Mouse (Mus musculus) kidney, embryonic 14.5 days (tissue): ENCODE measurements around the gene Arsb. TPM values are rescaled to one million over a fixed set of nuclear protein-coding genes. Genes with fewer than 3 reads are reported as not detected.

Experiments
- ATAC-seq: fragments of 200-750 bp; cut with Nextera tagmentation; 2 replicates; pipeline ENCODE4 v1.8.0; 2017; ENCODE audit warnings: moderate number of reproducible peaks, mild to moderate bottlenecking, moderate TSS enrichment, moderate library complexity; ENCODE audit not compliant: low FRiP score, low TSS enrichment
- H3K27ac ChIP-seq: fragments of 300-500 bp; sonication (generic); 2 replicates; pipeline ENCODE4 v1.5.1; 2014; ENCODE audit warnings: low read depth, mild to moderate bottlenecking, low read length, moderate library complexity, mixed read lengths
- H3K27me3 ChIP-seq: fragments of 300-500 bp; sonication (generic); 2 replicates; pipeline ENCODE4 v1.6.1; 2014; ENCODE audit warnings: mild to moderate bottlenecking, low read length; ENCODE audit not compliant: control insufficient read depth, insufficient read depth
- H3K36me3 ChIP-seq: fragments of 300-500 bp; sonication (generic); 2 replicates; pipeline ENCODE4 v1.6.1; 2014; ENCODE audit warnings: low read length, mixed read lengths; ENCODE audit not compliant: control insufficient read depth, insufficient read depth
- H3K4me1 ChIP-seq: fragments of 300-500 bp; sonication (generic); 2 replicates; pipeline ENCODE4 v1.6.1; 2014; ENCODE audit warnings: low read length, mixed read lengths; ENCODE audit not compliant: control insufficient read depth, insufficient read depth
- H3K4me2 ChIP-seq: fragments of 300-500 bp; sonication (generic); replicated peaks from 2 replicates; pipeline ENCODE4 v1.6.1; 2014; ENCODE audit warnings: low read depth, mild to moderate bottlenecking, low read length
- H3K4me3 ChIP-seq: fragments of 300-500 bp; sonication (generic); 2 replicates; pipeline ENCODE4 v1.5.1; 2014; ENCODE audit warnings: mild to moderate bottlenecking, low read length
- H3K9ac ChIP-seq: fragments of 300-500 bp; sonication (generic); 2 replicates; pipeline ENCODE4 v1.6.1; 2014; ENCODE audit warnings: low read depth, mild to moderate bottlenecking, low read length, moderate library complexity
- H3K9me3 ChIP-seq: fragments of 300-500 bp; sonication (generic); 2 replicates; pipeline ENCODE4 v1.6.1; 2016; ENCODE audit warnings: low read length; ENCODE audit not compliant: control insufficient read depth
- WGBS: fragments of 180-500 bp; shearing (Covaris S2); extraction: QIAGEN DNeasy Blood & Tissue Kit; methylation state at CpG from one replicate; pipeline ENCODE4 v1.1.7; 2014; 5-methylcytosine and 5-hydroxymethylcytosine counted together
- polyA plus RNA-seq: library from polyadenylated mRNA; unstranded; fragments of >200 nt; fragmentation: Nextera tagmentation; extraction: Ambion mirVana; gene quantifications from 2 replicates; pipeline ENCODE4 v1.2.1, GENCODE M21; 2014

The Arsb gene
- polyA plus RNA-seq, 1 experiment from 2014 or later, result 17.7 TPM

DNA sequence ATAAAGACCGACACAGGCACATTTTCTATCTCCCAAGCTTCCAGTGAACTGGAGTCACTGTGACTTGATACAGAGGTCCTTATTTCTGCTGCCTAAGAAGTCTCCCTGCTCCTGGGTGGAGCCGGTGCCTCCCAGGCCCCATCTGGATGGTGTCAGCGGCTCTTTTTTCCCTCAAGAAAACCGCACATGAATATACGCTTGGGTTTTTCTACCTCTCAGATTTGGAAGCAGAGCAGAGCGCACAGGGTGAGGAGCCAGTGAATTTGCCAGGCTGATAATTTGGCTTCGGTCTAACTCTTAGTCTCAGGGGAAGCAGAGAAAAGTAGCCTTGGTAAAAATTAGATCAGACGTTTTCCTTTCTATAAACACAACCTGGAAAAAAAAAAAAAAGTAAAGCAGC is 186.5 kb downstream of the Arsb start:
- no peak for ATAC-seq
- Histone ChIP-seq H3K4me1 (no peaks in the 10 kb centered on the region), H3K4me3 (no peak overlapping the region), H3K9ac (no peak overlapping the region), H3K36me3 (no peaks in the 10 kb centered on the region), H3K9me3 (no peaks in the 10 kb centered on the region), H3K4me2 (no peak overlapping the region), H3K27ac (no peak overlapping the region), H3K27me3 (no peaks in the 10 kb centered on the region)
- 85% methylated on average over 8 of the region's 8 CpGs for WGBS

DNA sequence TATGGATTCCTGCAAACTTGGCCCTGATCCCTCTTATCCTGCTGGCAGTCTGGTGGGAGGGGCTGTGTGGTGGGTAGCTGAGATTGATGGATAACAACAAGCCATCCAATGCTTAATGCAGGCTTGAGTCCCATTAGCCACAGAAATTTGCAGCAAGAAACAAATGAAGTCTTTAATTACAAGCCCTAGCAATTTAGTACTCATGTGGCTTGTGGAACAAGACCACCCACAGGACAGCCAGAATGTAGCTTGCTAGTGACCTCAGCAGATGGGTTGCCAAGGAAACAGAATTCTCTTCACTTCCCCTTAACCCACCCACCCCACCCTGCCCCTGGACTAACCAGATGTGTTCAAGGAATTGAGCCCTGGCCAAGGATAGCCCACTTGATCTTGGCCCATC is 194.8 kb downstream of the Arsb start:
- Histone ChIP-seq H3K27me3 (no peaks in the 10 kb centered on the region), H3K4me3 (no peak overlapping the region), H3K4me1 (no peaks in the 10 kb centered on the region), H3K4me2 (no peak overlapping the region), H3K36me3 (no peaks in the 10 kb centered on the region), H3K27ac (no peak overlapping the region), H3K9me3 (no peaks in the 10 kb centered on the region), H3K9ac (no peak overlapping the region)
- no peak for ATAC-seq

DNA sequence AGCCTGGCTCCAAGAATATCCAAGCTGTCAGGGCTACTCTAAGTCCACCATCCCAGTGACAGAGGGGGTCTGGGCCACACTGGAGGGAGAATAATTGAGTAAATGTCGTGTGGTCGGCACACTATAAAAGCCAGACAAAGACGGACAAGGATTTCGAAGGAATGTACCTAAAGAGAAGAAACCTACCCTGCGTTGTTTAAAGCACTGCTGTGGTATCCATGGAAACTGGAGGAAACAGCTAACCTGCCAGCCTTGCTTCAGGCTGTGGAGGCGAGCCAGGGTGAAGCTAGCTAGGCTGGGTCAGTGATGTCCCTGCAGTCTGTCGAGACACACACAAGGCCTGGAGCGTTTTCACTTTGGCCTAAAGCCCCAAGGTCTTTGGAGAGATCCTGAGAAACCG is 195.7 kb downstream of the Arsb start:
- Histone ChIP-seq H3K27me3 (no peaks in the 10 kb centered on the region), H3K4me2 (no peak overlapping the region), H3K4me3 (no peak overlapping the region), H3K9ac (no peak overlapping the region), H3K4me1 (no peaks in the 10 kb centered on the region), H3K9me3 (no peaks in the 10 kb centered on the region), H3K36me3 (no peaks in the 10 kb centered on the region), H3K27ac (no peak overlapping the region)
- WGBS, result 65% methylated on average over 9 of the region's 9 CpGs
- no peak for ATAC-seq

DNA sequence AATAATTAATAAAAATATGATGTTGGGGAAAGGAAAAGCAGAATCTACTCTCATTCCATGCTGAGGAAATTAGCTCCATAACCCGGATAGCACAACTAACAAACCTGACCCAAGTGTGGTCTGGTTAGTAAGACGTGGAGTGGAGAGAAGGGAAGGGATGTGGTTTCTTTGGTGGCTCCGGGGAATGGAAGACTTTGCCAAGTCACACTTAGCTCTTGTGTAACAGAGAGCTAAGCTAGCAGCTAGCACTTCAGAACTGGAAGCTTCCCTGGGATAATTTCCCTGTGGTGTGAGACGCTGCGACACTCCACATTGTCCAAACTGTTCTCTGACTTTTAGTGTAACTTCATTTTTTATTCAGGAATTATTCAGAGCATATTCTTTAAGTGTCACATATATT is 198.7 kb downstream of the Arsb start:
- Histone ChIP-seq H3K4me3 (no peak overlapping the region), H3K9me3 (no peaks in the 10 kb centered on the region)
- 93% methylated on average over 5 of the region's 5 CpGs for WGBS

DNA sequence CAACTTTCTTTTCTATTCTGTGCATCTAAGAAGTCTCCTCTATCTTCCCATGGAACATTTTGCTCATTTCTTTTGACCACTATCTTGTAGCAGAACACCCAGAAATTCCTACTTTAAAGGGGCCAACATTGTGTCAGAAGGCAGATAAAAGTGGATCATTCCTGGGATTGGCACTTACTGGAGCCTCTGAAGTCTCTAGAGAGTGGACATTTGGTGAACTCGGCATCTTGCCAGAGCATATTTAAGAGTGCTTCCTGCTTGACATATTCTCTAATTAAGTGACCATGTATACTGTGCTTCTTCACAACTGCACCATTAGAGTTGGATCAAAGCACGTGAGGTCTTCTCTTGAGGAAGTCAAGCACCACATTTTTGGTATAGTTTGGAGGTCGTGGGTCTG is 201.0 kb downstream of the Arsb start:
- Histone ChIP-seq H3K4me1 (no peaks in the 10 kb centered on the region), H3K9ac (no peak overlapping the region), H3K27me3 (no peaks in the 10 kb centered on the region), H3K36me3 (no peaks in the 10 kb centered on the region), H3K4me2 (no peak overlapping the region), H3K9me3 (no peaks in the 10 kb centered on the region), H3K4me3 (no peak overlapping the region), H3K27ac (no peak overlapping the region)
- 88% methylated on average over 3 of the region's 3 CpGs for WGBS
- ATAC-seq, result no peak

More for the DNA sequence above, 198.7 kb downstream of the Arsb start:
- Histone ChIP-seq H3K27ac (no peak overlapping the region), H3K27me3 (no peaks in the 10 kb centered on the region), H3K9ac (no peak overlapping the region), H3K4me2 (no peak overlapping the region), H3K36me3 (no peaks in the 10 kb centered on the region), H3K4me1 (no peaks in the 10 kb centered on the region)
- no peak for ATAC-seq

DNA sequence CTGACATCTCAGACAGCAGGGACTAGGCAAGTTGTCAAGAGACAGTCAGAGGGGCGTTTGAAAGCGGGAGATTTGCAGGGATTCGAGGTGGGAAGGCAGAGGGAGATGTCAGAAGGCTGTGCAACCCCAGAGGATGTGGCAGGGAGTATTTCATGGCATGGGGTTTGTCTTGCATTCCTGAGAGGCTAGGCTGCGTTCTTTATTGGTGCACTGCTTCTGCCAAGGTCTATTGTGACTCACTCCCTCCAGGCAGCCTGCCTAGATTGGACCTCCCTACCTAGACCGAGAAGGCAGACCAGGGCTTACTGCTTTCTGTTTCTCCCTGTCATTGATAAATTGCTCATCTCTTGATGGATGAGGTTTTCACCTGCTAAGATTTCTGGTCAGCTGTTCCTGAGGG is 204.2 kb downstream of the Arsb start:
- no peaks in the 10 kb centered on the region for H3K4me1 ChIP-seq
- WGBS, result 65% methylated on average over 5 of the region's 5 CpGs
- H3K4me2 ChIP-seq, result no peak overlapping the region
- H3K9me3 ChIP-seq, result no peaks in the 10 kb centered on the region
- ATAC-seq, result no peak
- H3K9ac ChIP-seq, result no peak overlapping the region
- no peak overlapping the region for H3K27ac ChIP-seq
- H3K27me3 ChIP-seq, result no peaks in the 10 kb centered on the region
- no peak overlapping the region for H3K4me3 ChIP-seq
- H3K36me3 ChIP-seq, result no peaks in the 10 kb centered on the region

DNA sequence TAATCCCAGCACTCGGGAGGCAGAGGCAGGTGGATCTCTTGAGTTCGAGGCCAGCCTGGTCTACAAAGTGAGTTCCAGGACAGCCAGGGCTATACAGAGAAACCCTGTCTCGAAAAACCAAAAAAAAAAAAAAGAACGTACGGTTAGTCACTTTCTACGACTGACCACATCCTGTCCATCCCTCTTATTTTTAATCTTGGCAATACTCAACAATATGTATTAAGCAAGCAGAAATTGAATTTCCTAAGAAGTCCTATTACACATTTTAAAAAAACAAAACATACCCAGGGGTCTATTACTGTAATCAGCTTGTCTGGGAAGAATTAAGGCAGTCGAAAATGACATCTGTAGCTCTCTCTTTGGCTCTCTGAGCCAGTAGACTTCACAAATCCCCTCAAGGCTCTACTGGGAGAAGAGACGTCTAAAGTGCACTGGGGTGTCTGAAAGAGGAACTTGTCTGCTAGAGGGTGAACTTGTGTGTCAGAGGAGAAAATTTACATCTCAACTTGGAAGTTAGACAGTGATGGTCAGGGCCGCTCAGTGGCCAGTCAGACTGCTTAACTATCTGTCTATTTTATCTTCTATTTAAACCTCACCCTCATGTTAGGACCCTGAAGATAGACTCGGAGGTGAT is 205.6 kb downstream of the Arsb start:
- Histone ChIP-seq H3K27me3 (no peaks in the 10 kb centered on the region), H3K4me1 (no peaks in the 10 kb centered on the region), H3K9ac (no peak overlapping the region), H3K36me3 (no peaks in the 10 kb centered on the region), H3K27ac (no peak overlapping the region), H3K9me3 (no peaks in the 10 kb centered on the region), H3K4me3 (no peak overlapping the region), H3K4me2 (no peak overlapping the region)
- whole genome bisulfite sequencing, result 84% methylated on average over 10 of the region's 10 CpGs
- no peak for ATAC-seq

DNA sequence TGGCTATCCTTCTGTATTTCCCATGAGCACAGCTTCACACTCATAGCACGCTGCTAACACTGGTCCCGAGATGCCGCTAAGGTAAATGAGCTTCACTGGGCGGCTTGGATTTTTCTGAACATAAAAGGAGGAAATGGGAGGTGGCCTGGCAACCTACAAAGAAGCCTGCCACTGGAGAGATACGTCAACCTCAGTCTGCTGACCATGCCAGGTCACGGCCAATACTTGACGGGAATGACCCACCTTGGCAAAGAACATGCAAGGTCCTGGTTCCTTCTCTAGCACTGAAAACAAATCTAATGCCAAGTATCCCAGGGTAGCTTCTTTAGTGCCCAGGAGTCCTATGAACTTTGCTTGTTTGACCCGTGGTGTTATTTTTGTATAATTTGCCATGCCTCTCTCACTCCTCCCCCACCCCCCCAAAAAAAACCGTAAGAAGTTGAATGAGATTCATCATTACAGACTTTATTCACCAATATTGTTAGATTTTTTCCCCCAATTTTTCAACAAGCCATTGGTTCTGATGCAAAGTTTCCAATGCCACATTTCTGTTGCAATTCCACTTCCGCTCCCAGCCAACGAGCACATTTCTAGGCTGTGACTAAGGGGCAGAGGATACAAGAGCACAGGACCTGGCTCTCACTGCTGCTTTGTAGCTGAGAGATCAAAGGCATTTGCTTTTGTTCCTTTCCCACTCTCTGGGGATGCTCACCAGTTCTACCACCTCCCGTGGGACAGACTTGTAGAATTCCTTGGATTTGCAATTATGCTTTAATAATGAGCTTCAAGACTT is 207.5 kb downstream of the Arsb start:
- no peak overlapping the region for H3K4me2 ChIP-seq
- H3K4me1 ChIP-seq, result no peaks in the 10 kb centered on the region
- 71% methylated on average over 12 of the region's 12 CpGs for WGBS
- no peaks in the 10 kb centered on the region for H3K27me3 ChIP-seq
- no peak overlapping the region for H3K9ac ChIP-seq
- H3K27ac ChIP-seq, result no peak overlapping the region
- ATAC-seq, result no peak
- H3K9me3 ChIP-seq, result no peaks in the 10 kb centered on the region
- no peak overlapping the region for H3K4me3 ChIP-seq
- no peaks in the 10 kb centered on the region for H3K36me3 ChIP-seq

DNA sequence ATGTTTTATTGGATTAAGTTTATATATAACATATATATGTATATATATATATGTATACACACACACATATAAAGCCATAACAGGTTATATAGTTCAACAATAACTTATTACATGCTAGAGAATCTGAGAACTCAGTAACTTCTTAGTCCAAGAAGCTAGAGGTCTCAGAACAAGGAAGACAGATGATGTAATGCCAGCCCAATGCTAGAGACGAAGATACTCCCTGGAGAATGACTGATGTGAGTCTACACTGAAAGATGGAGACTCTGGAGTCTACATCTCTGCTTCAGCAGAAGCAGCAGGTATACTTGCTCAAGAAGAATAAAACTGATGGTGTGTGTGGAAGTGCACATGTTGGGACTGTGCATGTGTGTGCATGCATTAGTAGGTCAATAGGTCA is 208.3 kb downstream of the Arsb start:
- ATAC-seq, result no peak
- H3K4me3 ChIP-seq, result no peak overlapping the region
- no peak overlapping the region for H3K27ac ChIP-seq
- H3K4me1 ChIP-seq, result no peaks in the 10 kb centered on the region
- 81% methylated on average over 1 of the region's 1 CpGs for WGBS
- H3K36me3 ChIP-seq, result no peaks in the 10 kb centered on the region
- H3K9ac ChIP-seq, result no peak overlapping the region
- peaks cover 2% of the 10 kb centered on the region; the same call in 1 of the 2 replicates for H3K9me3 ChIP-seq
- H3K4me2 ChIP-seq, result no peak overlapping the region
- H3K27me3 ChIP-seq, result no peaks in the 10 kb centered on the region
